Mouse (Mus musculus) adrenal gland, postnatal 10 days (tissue): ENCODE measurements around the gene Tmem144. TPM values are rescaled to one million over a fixed set of nuclear protein-coding genes. Genes with fewer than 3 reads are reported as not detected.

Experiments used
- DNase-seq: peaks from one replicate; pipeline ENCODE4 v3.0.0; 2021; ENCODE audit warnings: mixed read lengths
- total RNA-seq, 2 experiments: library from RNA; stranded (reverse); gene quantifications; 2 replicates each; pipeline ENCODE4 v1.2.3; 2021

Gene Tmem144
- total RNA-seq, 2 experiments from 2014 or later, result 5.2 to 8.4 TPM

DNA sequence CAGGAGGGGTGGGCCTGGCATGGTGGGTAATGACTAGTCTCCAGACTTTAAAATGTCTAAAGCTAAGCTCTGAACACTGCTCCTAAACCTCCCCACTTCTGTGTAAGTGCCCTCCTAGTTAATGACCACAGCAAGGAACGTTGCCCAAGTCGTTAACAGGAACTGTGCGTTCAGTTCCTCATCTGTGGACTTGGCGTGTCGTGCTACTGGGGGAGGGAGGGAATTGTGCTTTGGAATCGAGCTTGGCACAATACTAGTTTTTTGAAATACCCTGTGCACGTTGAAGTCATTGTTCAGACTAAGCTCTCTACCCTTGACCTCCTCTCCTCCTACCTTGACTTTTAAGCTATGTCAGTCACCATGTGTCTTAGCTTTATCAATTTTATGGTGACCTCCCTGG lies 12.3 kb upstream of the Tmem144 start:
- peak; percentile 40 for DNase-seq

DNA sequence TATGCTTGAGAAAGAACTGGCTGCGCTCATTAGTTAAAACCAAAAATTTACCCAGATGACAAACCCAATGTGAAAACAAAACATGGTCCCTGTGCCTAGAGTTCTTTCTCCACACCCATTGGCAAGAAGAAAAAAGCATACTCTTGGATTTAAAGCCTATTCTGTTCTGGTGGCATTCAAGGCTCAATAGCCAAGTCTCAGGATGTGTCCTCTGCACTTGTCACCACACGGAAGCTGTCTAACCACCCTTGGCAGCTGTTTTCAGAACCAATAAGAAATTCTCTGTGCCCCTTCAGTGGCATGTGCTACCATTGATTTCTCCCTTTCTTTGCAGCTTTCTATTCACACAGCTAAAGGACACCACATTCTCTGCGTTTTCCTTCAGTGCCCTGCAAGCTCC lies 5.6 kb upstream of the Tmem144 start:
- DNase-seq, result no peak

DNA sequence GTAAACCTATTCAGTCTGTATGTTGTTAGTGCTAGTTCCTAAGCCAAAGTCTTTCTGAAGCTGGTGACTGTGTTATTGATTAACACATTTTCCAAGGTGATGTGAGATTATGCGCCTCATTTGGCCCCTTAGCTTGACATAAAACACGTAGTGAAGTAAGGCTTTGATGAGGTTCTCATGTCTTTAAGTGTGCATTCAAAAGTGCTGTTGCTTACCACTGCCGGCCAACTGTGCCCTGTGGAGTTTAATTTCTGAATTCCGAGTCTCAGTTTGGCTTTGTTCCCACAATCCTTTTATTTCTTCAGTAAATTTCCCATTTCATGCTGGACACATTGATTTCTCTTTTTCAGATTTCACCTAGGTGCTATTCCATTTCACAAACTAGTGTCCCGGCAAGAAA lies 5.2 kb upstream of the Tmem144 start:
- DNase-seq, result no peak

DNA sequence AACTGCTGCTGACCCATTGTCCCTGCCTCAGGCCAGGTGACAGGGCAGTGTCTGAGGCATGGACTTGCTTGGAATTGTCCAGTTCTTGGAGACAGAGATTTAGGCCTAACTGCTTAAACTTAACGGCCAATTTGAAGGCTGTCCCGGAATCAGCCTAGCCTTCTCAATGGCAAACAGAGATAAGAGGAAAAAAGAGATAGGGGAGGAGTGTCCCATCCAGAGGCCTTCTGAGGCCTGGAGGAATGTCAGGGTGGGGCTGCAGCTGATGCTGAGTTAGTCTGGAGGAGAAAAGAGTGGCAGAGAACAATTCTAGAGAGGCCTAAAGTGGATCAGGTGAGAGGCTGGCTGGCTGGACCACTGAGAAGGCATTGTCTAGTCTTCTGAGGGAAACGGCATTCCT lies 465 bp downstream of the Tmem144 start:
- no peak for DNase-seq

DNA sequence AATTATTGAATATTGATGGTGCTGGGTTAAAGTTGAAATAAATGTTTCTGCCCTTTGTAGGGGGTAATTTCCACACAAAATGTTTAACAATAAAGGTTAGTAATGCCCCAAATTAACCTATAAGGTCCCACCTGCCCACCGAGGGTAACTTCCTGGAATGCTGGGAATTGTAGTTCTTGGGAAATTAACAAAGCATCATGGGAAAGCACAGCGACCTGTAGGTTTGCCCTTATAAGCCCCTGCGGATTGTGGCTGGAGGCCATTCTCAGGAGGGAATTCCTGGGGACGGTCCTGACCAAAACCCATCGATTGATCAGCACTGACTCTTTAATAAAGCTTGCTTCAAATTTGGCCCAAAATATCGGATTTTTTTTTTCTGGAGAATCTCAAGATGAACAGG lies 1.9 kb downstream of the Tmem144 start:
- no peak for DNase-seq

DNA sequence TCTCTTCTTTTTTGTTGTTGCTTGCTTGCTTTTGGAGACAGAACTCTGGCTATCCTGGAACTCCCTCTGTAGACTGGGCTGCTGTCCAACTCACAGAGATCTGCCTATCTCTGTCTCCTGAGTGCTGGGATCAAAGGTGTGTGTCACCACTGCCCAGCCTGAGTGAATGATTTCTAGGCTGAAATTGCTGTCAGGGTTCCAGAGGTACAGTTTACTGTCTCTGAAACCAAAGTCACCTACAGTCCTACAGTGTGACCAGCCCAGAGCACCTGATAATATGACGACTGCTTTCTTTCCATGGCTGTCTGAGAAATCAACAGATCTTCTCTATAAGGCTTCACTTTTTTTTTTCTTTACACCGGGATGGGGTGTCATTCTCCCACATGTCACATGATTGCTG lies 3.0 kb downstream of the Tmem144 start:
- DNase-seq, result peak; percentile 18

DNA sequence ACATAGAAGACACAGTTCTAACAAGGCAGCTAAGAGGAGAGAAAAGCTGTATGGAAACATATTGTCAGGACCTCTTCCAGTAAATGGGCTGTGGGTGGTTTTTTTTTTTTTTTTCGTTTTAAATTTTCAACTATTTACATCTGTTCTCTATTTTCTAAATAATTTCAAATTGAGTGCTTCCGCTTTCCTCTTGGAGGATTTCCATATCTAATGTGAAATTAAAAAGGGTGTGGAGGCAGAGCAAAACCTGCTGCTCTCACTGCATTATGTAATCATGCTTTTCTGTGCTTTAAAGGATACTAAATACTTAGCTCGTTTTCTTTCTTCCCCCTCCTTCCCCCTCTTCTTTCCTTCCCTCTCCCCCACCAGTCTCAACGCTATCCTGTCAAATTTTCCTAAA lies 3.7 kb downstream of the Tmem144 start:
- DNase-seq, result no peak

DNA sequence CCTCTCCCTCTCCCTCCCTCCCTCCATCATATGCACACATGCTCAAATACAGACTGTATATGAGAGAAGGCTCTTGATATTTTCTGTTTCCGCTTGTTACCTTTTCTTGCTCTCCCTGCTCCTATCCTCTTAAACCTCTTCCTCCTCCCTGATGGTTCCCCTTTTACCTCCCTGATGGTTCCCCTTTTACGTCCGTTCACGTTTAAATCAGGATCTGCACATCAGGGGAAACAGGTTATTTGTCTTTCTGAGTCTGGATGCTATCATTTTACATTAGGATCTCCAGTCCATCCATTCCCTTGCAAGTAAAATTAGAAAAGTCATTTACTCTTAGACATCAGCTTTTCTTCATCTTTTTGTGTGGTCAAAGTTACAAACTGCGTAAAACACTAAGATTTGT lies 5.9 kb downstream of the Tmem144 start:
- DNase-seq, result no peak

DNA sequence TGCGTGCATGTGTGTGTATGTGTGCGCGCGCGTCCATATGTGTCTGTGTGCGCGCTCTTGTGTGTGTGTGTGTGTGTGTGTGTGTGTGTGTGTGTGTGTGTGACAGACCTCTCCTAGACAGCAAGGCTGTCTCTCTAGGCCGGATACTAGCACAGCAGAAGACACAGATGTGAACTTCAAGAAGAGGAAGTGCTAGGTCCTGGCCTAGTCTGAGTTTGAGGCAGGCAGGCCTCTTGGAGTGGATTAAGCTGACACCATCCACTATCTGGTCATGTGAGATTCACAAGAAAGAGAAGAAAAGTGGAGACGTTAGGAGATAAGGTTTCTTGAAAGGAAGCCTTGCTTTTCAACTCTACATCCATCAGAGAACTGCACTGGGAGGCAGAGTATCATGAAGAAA lies 8.6 kb downstream of the Tmem144 start:
- DNase-seq, result no peak

DNA sequence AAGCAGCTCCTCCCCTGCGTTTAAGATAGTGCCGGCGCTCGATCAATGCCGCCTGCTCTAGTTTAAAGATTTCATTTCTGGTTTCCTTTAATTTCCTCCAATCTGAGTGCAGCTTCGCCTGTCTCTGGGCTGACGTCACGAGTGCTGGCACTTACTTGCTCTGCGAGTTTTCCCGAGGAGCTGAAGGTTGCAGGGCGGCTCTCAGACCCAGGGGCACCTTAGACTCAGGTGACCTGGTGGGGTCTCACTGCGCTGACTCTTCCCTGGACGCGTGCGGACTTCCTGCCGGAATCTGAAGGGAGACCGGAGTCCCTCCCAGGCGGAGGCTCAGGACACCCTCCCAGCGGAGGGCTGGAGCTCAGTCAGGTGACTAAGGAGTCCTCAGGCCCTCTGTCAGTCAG lies 10.0 kb downstream of the Tmem144 start:
- DNase-seq, result peak; percentile 79

DNA sequence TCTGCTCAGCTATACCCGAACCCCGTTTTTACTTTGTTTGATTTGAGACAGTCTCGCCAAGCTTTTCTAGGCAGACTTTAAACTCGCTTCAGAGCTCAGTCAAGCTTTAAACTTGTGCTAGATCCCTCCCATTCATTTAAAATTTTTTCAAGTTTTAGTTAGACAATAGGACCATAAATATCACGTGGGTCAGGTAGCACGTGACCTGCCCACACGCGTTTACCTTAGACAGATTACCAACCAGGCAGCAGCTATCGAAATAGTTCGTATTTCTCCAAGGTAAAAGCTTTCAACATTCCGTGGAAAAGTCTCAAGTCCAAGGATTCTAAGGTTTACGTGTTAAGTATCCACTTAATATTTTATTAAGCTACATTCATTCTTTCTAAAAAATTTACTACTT lies 10.4 kb downstream of the Tmem144 start:
- DNase-seq, result peak; percentile 70

DNA sequence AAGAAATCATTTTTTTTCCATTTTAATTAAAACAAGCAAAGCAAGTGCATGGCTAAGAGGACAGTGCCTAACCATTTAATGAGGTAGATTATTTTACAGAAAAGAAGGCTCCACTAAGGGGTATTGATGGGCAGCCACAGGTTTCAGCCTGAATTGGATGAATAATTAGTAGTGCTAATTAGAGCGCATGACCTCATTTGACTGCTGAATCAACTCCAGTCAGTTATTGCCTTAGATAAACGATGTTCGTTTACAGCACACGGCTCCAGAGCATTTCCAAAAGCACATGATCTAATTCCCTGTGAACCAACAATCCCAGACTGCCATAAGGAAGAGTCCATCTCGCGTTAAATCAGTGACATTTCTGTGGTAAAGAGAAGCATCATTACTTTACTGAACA lies 11.1 kb downstream of the Tmem144 start:
- DNase-seq, result no peak

DNA sequence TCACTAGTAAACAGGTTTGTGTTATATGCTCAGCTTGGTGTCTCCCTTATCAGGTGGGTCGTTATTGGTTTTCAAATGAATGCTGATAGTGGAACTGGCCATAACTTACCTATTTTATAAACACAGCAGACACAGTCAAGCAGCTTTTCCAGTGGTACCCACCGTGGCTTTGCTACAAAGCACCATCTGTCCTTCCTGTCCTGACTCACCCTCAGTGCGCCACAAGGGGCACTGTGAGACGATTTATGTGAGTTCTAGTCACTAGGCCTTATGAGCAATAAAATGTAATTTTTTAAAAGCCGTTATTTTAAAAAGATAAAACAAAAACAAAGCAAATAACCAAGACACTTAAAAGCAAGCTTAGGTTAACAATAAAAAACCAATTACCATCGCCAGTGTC lies 13.8 kb downstream of the Tmem144 start:
- DNase-seq, result peak; percentile 24

DNA sequence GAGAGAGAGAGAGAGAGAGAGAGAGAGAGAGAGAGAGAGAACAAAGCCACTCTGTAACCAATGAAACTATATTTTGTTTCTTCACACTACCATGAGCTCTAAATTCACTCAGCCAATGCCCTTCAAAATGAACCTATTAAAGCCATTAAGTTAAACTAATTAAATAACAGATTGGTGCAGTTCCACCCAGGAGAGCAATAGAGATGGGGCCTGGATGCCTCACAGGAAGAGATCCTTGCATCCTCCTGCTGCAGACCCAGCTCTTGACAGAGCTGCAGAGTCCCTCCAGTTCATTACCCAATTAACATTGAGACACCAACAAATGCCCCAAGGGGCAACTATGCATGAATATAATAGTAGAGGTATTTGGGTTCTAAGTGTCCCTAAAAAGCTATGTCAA lies 23.3 kb downstream of the Tmem144 start:
- DNase-seq, result no peak

DNA sequence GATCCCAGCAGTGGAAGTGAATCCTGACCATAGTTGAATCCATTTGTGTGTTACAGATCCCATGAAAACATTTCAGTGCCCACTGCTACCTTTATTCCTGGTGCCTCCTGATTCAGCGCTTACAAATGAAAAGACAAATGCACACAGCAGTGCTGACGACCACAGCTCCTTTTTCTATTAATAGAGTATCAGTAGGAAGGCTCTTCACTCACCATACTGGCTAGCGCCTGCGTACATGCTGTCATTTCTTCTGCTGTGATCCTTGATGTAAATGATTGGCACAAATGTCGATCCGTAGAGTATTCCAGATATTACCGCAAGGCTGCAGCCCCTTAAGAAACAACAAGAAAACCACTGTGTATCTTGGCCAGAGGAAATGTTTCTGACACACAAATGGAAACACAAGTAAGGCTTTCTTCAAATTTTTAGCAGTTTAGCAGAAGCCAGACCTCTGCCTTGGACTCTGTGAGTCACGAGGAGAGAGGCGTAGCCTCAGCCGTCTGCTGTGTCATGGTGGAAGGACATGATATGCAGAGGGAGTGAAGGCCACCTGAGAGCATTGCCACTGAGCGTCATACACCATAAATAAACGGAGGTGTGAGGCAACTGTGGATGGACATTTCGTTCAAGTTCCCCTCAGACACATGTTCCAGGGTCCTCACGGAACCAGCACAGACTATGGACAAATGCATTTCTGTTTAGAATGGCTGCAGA lies 27.3 kb downstream of the Tmem144 start:
- peak; percentile 38 for DNase-seq

DNA sequence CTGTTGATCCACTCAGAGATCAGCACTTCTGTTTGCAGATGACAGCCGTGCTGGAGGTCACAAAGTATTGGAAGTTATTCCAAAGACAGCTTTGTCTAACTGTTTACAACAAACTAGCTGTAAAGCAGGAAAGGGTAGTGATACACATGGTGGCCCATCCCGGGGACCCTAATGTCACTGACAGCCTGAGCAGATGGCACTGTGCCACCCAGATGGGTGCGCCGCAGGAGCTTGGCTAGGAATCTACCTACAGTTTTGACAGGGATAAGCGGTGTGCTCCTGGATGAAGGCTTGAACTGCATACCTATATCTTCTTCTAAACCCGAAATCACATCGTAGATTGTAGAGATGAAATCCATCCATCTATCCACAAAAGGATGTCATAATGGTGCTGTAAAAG lies 29.4 kb downstream of the Tmem144 start:
- no peak for DNase-seq

DNA sequence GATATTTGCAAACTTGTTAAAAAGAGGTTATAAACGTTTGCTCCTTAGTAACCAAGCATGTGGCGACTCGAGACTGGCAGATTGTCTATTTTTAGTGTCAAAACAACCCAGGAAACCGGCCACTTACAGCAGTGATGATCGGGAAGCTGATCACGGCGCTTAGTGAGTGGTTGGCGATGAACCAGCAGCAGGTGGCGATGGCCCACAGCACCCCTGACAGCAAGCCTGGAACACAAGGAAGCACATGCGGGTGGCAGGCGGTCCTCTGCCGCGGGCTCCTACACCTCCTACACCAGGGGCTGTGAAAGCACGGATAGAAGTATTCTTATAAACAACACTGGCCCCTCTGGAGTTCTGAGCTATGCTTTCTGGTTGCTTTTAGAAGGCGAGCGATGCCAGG lies 31.4 kb downstream of the Tmem144 start:
- DNase-seq, result no peak

DNA sequence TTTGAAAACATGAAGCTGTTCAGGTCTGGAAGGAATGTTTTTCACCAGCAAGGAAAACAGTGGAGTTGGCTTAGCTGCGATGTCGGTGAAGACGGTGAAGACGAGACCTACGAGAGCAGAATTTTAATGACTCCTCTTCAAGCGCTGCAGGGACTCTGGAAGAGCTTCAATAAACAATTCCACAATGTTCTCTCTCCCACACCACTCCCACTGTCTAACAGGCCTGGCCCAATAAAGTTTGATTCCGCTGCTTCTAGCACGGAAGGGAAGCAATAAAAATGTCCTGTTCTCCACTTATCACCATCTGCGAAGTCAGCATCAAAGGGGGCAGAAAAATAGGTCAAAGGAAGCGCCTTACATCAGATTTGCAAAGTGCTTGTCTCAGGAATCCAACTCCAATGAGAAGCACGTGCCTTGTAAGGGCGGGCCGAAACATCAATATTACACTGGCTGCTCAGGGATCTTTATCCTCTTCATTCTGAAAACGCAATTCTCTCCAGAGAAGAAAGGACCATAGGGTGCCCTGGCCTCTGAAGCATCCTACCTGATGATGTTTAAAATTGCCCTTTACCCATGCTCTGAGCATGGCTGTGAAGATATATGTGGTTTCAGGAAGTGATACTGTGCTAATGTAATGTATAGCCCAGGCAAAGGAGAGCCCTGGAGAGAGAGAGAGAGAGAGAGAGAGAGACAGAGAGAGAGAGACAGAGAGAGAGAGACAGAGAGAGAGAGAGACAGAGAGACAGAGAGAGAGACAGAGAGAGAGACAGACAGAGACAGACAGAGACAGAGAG lies 34.2 kb downstream of the Tmem144 start:
- DNase-seq, result no peak

DNA sequence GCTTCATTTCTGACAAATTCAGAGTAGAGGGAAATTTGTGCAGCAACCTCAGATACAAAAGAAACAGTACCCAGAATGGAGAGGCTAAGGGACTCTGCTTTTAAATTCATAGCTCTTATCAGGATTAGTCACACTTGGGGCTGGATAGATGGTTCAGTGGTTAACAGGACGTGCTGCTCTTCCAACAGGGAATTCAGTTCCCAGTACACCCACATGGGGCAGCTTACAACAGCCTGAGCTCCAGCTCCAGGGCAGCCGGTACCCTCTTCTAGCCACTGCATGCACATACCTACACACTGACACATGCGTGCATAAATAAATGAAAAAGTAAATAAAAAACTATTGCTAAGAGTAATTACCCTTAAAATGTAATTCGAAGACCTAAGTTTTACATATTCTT lies 36.3 kb downstream of the Tmem144 start:
- no peak for DNase-seq

DNA sequence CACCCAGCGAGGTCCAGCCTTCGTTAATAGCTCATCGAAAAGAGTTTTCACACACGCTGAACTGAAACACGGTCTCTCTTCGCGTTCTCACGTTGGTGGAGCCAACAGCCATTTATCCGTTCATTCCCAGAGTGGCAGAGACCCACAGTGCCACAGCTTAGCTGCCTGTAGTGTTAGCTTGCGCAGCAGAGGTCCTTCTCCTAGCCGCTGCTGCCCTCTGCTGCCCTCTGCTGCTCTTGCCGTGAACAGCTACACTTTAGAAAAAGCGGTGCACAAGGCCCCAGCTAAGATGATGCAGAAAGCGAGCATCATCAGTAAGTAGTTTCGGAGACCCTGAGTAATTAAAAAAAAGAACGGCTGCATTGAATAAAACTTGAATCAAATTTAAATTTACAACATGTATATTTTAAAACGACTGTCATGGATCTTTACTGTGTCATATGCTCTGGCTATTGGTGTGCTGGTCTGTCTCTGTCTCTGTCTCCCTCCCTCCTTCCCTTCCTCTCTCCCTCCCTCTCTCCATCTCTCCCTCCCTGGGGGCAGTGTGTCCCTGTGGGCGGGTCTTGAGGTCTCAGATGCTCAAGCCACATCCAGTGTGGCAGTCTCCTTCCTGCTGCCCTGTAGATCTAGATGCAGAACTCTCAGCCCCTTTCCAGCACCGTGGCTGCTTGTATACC lies 38.6 kb downstream of the Tmem144 start:
- peak; percentile 84 for DNase-seq

DNA sequence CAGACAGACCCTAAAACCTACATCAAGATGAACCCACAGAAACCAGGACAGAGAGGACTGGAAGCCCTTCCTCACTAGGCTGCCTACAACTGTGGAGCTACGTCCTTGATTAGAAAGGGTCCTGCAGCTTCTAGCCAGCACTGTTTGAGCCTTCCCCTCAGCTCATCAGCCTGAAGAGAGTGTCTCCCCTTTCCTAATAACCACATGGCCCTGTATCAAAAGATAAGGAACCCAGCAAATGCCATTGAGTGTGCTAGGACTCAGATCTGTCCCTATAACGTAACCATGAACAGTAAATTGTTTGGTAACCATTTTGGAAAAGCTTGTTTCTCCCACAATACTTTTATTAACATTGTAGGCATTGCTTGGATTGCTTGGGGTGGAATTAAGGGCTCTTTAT lies 40.5 kb downstream of the Tmem144 start:
- DNase-seq, result no peak

DNA sequence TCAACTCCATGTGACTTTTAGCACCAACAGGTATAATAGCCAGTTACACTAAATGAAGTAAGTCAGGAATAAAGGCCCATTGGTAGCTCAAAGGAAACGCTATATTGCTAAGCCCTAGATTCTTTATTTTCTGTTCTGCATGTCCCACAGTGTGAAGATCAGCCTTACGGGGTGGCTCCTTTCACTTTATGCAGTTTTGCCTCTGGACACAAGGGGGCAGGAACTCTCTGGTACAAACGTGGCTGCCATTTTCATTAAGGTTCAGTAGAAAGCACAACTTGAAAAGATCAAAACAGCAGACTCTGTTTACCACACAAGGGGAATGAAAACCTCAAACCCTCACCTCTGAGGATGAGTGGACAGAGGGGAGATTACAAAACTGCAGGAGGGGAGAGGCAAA lies 40.9 kb downstream of the Tmem144 start:
- peak; percentile 58 for DNase-seq

DNA sequence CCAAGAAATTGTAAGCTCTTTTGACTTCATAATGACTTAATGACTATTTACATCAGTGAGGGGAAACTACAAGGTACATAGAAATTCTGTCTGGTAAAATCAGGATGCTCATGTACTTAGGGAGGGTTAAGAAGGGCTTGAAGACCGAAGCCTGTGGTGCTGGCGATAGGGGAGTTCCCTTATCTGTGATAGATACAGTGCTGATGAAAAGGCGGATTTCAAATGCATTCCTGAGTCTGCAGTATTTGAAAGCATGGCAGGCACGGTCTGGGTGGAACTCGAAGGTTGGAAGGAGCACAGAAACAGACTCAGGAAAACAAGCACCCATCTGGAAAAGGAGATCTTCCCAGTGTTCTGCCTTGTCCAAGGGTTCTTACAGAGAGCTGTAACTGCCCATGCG lies 42.0 kb downstream of the Tmem144 start:
- no peak for DNase-seq

DNA sequence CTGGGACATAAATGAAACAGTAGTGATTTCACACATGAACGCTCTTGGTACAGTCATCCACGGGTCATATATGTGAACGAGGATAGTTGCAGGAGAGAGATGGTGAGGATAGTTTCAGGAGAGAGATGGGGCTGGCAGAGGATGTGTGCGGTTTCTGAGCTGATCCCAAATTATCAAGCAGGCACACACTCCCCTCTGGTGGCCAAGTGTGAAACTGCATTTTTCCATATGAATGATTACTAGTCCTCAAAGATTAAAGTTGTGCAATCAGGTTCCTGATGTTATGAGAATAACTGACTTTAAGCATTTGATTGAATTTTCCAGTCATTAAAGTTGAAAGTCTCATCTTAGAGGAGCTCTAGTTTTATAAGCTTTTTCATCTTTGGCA lies 43.4 kb downstream of the Tmem144 start:
- peak; percentile 78 for DNase-seq
